Mouse (Mus musculus): ENCODE measurements around the gene Tsr2. TPM values are rescaled to one million over a fixed set of nuclear protein-coding genes. Genes with fewer than 3 reads are reported as not detected.

Tsr2 gene
- polyA plus RNA-seq (2012; fragmentation: generic; extraction: Trizol), result 10 to 100 TPM; 22.1 to 25.6 TPM

GRCm38 (mm10) chrX:151096171-151097058 is at the start of gene Tsr2:
Gene Tsr2, minus strand, starts transcription at chrX:151096543.

GRCm38 (mm10) chrX:151045850-151046249 is 50.5 kb downstream of the Tsr2 start, which contains the start of gene Fgd1:
Gene Fgd1, plus strand, starts transcription at chrX:151046150.

Other genes with a start within 250 kb of the Tsr2 start
- gene Gnl3l, start 79.2 kb downstream of the Tsr2 start, polyA plus RNA-seq (2012; fragmentation: generic; extraction: Trizol), result 10 to 100 TPM in 1 of 2 experiments, 1 to 10 TPM in 1; 1.4 to 11.7 TPM
- 10 to 100 TPM; 12.0 to 31.3 TPM for gene Fgd1, start 50.4 kb downstream of the Tsr2 start, polyA plus RNA-seq (2012; fragmentation: generic; extraction: Trizol)
- under 1 TPM in 1 of 2 experiments, not detected in 1; 0.01 TPM for gene Wnk3, start 101.5 kb upstream of the Tsr2 start, polyA plus RNA-seq (2012; fragmentation: generic; extraction: Trizol)
- 1 to 10 TPM in 1 of 2 experiments, under 1 TPM in 1; 0.29 to 2.2 TPM for gene Fam120c, start 247.6 kb upstream of the Tsr2 start, polyA plus RNA-seq (2012; fragmentation: generic; extraction: Trizol)

All from C3H10T1/2 (cell line).